Mouse (Mus musculus): ENCODE results near the gene Lpcat2.
"Not testable (repeated sequence)": the region's sequence is repeated elsewhere in the genome, so short reads cannot be mapped to it uniquely, and the experiment has no call there.

Lpcat2 gene

GRCm38 (mm10) chr8:92853188-92853983 lies 1.8 kb upstream of the Lpcat2 start:
- in situ Hi-C loops (cut with MseI, MboI): no loop called here

- in situ Hi-C loops (cut with MseI, MboI): no loop called here
Measured at GRCm38 (mm10) chr8:92854673-92855072, 466 bp upstream of the Lpcat2 start.

- in situ Hi-C loops (cut with MseI, MboI): no loop called here
Measured at GRCm38 (mm10) chr8:92856273-92856986, 1.3 kb downstream of the Lpcat2 start.

- in situ Hi-C loops (cut with MseI, MboI): no loop called here
Measured at GRCm38 (mm10) chr8:92858475-92859182, 3.5 kb downstream of the Lpcat2 start.

GRCm38 (mm10) chr8:92861977-92862376 lies 6.8 kb downstream of the Lpcat2 start:
- in situ Hi-C loops (cut with MseI, MboI): no loop called here

GRCm38 (mm10) chr8:92870281-92870680 lies 15.1 kb downstream of the Lpcat2 start:
- in situ Hi-C loops (cut with MseI, MboI): no loop called here

- in situ Hi-C loops (cut with MseI, MboI): no loop called here
Measured at GRCm38 (mm10) chr8:92872063-92872759, 17.1 kb downstream of the Lpcat2 start.

GRCm38 (mm10) chr8:92875795-92876194 lies 20.7 kb downstream of the Lpcat2 start:
- in situ Hi-C loops (cut with MseI, MboI): no loop called here

- in situ Hi-C loops (cut with MseI, MboI): no loop called here
Measured at GRCm38 (mm10) chr8:92881247-92881646, 26.1 kb downstream of the Lpcat2 start.

- in situ Hi-C loops (cut with MseI, MboI): no loop called here
Measured at GRCm38 (mm10) chr8:92883771-92884170, 28.6 kb downstream of the Lpcat2 start.

GRCm38 (mm10) chr8:92892216-92892615 lies 37.1 kb downstream of the Lpcat2 start:
- in situ Hi-C loops (cut with MseI, MboI): not testable (repeated sequence)

GRCm38 (mm10) chr8:92893870-92894269 lies 38.7 kb downstream of the Lpcat2 start:
- in situ Hi-C loops (cut with MseI, MboI): no loop called here

- in situ Hi-C loops (cut with MseI, MboI): no loop called here
Measured at GRCm38 (mm10) chr8:92895053-92895452, 39.9 kb downstream of the Lpcat2 start.

GRCm38 (mm10) chr8:92896056-92896455 lies 40.9 kb downstream of the Lpcat2 start:
- in situ Hi-C loops (cut with MseI, MboI): no loop called here

- in situ Hi-C loops (cut with MseI, MboI): no loop called here
Measured at GRCm38 (mm10) chr8:92896611-92897010, 41.5 kb downstream of the Lpcat2 start.

- in situ Hi-C loops (cut with MseI, MboI): no loop called here
Measured at GRCm38 (mm10) chr8:92897794-92898193, 42.7 kb downstream of the Lpcat2 start.

GRCm38 (mm10) chr8:92899590-92899989 lies 44.5 kb downstream of the Lpcat2 start:
- in situ Hi-C loops (cut with MseI, MboI): no loop called here

GRCm38 (mm10) chr8:92901107-92901506 lies 46.0 kb downstream of the Lpcat2 start, which contains the start of gene Capns2:
Capns2 (plus strand) TSS chr8:92901407.
- in situ Hi-C loops (cut with MseI, MboI): no loop called here

- in situ Hi-C loops (cut with MseI, MboI): no loop called here
Measured at GRCm38 (mm10) chr8:92902981-92903380, 47.8 kb downstream of the Lpcat2 start.

GRCm38 (mm10) chr8:92903488-92904135 lies 48.5 kb downstream of the Lpcat2 start:
- in situ Hi-C loops (cut with MseI, MboI): no loop called here

- in situ Hi-C loops (cut with MseI, MboI): no loop called here
Measured at GRCm38 (mm10) chr8:92906553-92906952, 51.4 kb downstream of the Lpcat2 start.

Data from mouse trophoblast stem cell (cell line).